Mouse (Mus musculus): ENCODE data around the gene Gpr162.
A peak's percentile ranks its signal among the peaks of the same experiment; 100 is the strongest.

GRCm38 (mm10) chr6:124903580-124904151 lies 39.9 kb upstream of the Gpr162 start:
- TF ChIP-seq POLR2A (IDR thresholded peaks at IDR 0.05; ENCODE audit: insufficient read depth, low read depth, low read length) (peak; percentile 41; the same call in 1 of the 2 replicates), CTCF (IDR thresholded peaks at IDR 0.05) (peak; percentile 79), EP300 (IDR thresholded peaks at IDR 0.05; ENCODE audit: insufficient read depth, low read depth, low read length) (peak; percentile 97)

All from heart, adult 2 months (tissue).